Mouse (Mus musculus): Measurements from ENCODE around the gene Rec114. TPM values are rescaled to one million over a fixed set of nuclear protein-coding genes. Genes with fewer than 3 reads are reported as not detected.

Gene Rec114
- polyA plus RNA-seq, 1 experiment from 2014 or later: 3.2 TPM

- 83% methylated on average over 5 of the region's 5 CpGs for WGBS
- peaks cover 34% of the 10 kb centered on the region for H3K36me3 ChIP-seq (ENCODE audit: control insufficient read depth, insufficient read depth, low read length)
- no peaks in the 10 kb centered on the region for H3K27me3 ChIP-seq (replicated peaks; ENCODE audit: control insufficient read depth, insufficient read depth, low read length)
- no peaks in the 10 kb centered on the region for H3K9me3 ChIP-seq (ENCODE audit: control insufficient read depth, low read length)
- DNase-seq (ENCODE audit: low spot score) (no peak), ATAC-seq (ENCODE audit: low read depth) (no peak)
- no peak overlapping the region for H3K4me2 ChIP-seq (ENCODE audit: low read depth, low read length)
- H3K4me1 ChIP-seq (ENCODE audit: control insufficient read depth, insufficient read depth, low read length): no peaks in the 10 kb centered on the region
- no peak overlapping the region for H3K27ac ChIP-seq (replicated peaks; ENCODE audit: low read depth, low read length)
- no peak overlapping the region for H3K9ac ChIP-seq (ENCODE audit: low read depth, low read length)
- H3K4me3 ChIP-seq (ENCODE audit: low read depth, low read length): no peak overlapping the region
Observed at GRCm38 (mm10) chr9:58657735-58658512, 85.8 kb downstream of the Rec114 start.

- 96% methylated on average over 2 of the region's 2 CpGs for WGBS
Observed at GRCm38 (mm10) chr9:58656824-58657223, 86.9 kb downstream of the Rec114 start.

GRCm38 (mm10) chr9:58656396-58656795 is 87.4 kb downstream of the Rec114 start:
- Histone ChIP-seq H3K27ac (replicated peaks; ENCODE audit: low read depth, low read length) (no peak overlapping the region), H3K9ac (ENCODE audit: low read depth, low read length) (no peak overlapping the region), H3K36me3 (ENCODE audit: control insufficient read depth, insufficient read depth, low read length) (peaks cover 28% of the 10 kb centered on the region), H3K4me2 (ENCODE audit: low read depth, low read length) (no peak overlapping the region), H3K27me3 (replicated peaks; ENCODE audit: control insufficient read depth, insufficient read depth, low read length) (no peaks in the 10 kb centered on the region), H3K4me3 (ENCODE audit: low read depth, low read length) (no peak overlapping the region), H3K9me3 (ENCODE audit: control insufficient read depth, low read length) (no peaks in the 10 kb centered on the region), H3K4me1 (ENCODE audit: control insufficient read depth, insufficient read depth, low read length) (no peaks in the 10 kb centered on the region)
- ATAC-seq (ENCODE audit: low read depth) (no peak), DNase-seq (ENCODE audit: low spot score) (no peak)
- 69% methylated on average over 2 of the region's 2 CpGs for WGBS

More at GRCm38 (mm10) chr9:58656824-58657223, 86.9 kb downstream of the Rec114 start:
- ATAC-seq (ENCODE audit: low read depth): no peak
- Histone ChIP-seq H3K9ac (ENCODE audit: low read depth, low read length) (no peak overlapping the region), H3K9me3 (ENCODE audit: control insufficient read depth, low read length) (no peaks in the 10 kb centered on the region), H3K4me1 (ENCODE audit: control insufficient read depth, insufficient read depth, low read length) (no peaks in the 10 kb centered on the region), H3K27me3 (replicated peaks; ENCODE audit: control insufficient read depth, insufficient read depth, low read length) (no peaks in the 10 kb centered on the region), H3K36me3 (ENCODE audit: control insufficient read depth, insufficient read depth, low read length) (peaks cover 26% of the 10 kb centered on the region), H3K27ac (replicated peaks; ENCODE audit: low read depth, low read length) (no peak overlapping the region), H3K4me2 (ENCODE audit: low read depth, low read length) (no peak overlapping the region), H3K4me3 (ENCODE audit: low read depth, low read length) (no peak overlapping the region)
- DNase-seq (ENCODE audit: low spot score): no peak

DNA sequence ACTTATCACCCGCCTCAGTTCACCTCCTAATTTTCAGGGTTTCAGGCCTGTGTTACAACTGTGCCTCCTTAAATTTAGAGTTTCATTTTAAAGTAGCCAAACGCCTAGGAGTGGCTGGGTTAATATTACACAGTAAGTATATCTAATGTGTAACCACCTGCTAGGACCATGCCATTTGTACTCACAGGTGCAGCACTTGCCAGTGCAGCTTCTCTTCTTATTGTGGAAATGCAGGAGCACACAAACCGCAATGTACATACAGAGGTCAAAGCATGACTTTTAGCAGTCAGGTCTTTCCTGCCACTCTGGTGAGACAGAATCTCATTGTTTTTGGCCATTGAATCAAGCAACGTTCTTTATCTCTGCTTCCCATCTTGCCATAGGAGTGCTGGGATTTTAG is 89.3 kb downstream of the Rec114 start:
- DNase-seq (ENCODE audit: low spot score): no peak
- Histone ChIP-seq H3K9ac (ENCODE audit: low read depth, low read length) (no peak overlapping the region), H3K9me3 (ENCODE audit: control insufficient read depth, low read length) (no peaks in the 10 kb centered on the region), H3K27me3 (replicated peaks; ENCODE audit: control insufficient read depth, insufficient read depth, low read length) (no peaks in the 10 kb centered on the region), H3K4me1 (ENCODE audit: control insufficient read depth, insufficient read depth, low read length) (no peaks in the 10 kb centered on the region), H3K4me3 (ENCODE audit: low read depth, low read length) (no peak overlapping the region), H3K4me2 (ENCODE audit: low read depth, low read length) (no peak overlapping the region), H3K36me3 (ENCODE audit: control insufficient read depth, insufficient read depth, low read length) (peaks cover 38% of the 10 kb centered on the region), H3K27ac (replicated peaks; ENCODE audit: low read depth, low read length) (no peak overlapping the region)
- ATAC-seq (ENCODE audit: low read depth): no peak
- WGBS: 78% methylated on average over 4 of the region's 4 CpGs

DNA sequence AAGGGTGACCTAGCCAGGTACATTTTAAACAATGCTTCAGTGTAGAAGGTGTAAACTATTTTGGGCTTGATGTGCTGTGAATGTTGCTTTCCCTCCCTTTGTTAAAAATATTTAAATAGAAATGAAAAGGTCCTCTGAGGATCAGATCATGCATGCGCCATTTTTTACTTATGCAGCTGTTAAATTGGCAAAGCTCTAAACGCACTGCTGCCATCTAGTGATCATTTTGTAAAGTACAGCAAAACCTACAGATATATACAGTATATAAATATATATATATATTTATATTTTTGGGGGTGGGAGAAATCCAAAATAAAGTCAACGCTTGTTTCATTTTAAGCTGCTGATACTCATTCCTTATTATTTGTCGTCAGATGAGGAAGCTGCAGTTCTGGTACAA is 91.8 kb downstream of the Rec114 start:
- H3K9ac ChIP-seq (ENCODE audit: low read depth, low read length): no peak overlapping the region
- no peak overlapping the region for H3K4me3 ChIP-seq (ENCODE audit: low read depth, low read length)
- no peaks in the 10 kb centered on the region for H3K4me1 ChIP-seq (ENCODE audit: control insufficient read depth, insufficient read depth, low read length)
- H3K4me2 ChIP-seq (ENCODE audit: low read depth, low read length): no peak overlapping the region
- H3K9me3 ChIP-seq (ENCODE audit: control insufficient read depth, low read length): no peaks in the 10 kb centered on the region
- peaks cover 21% of the 10 kb centered on the region; the same call in 1 of the 2 replicates for H3K36me3 ChIP-seq (ENCODE audit: control insufficient read depth, insufficient read depth, low read length)
- WGBS: 57% methylated on average over 4 of the region's 4 CpGs
- H3K27ac ChIP-seq (replicated peaks; ENCODE audit: low read depth, low read length): no peak overlapping the region
- ATAC-seq (ENCODE audit: low read depth) (peak; percentile 47; the same call in 1 of the 2 replicates), DNase-seq (ENCODE audit: low spot score) (peak; percentile 89)
- no peaks in the 10 kb centered on the region for H3K27me3 ChIP-seq (replicated peaks; ENCODE audit: control insufficient read depth, insufficient read depth, low read length)

DNA sequence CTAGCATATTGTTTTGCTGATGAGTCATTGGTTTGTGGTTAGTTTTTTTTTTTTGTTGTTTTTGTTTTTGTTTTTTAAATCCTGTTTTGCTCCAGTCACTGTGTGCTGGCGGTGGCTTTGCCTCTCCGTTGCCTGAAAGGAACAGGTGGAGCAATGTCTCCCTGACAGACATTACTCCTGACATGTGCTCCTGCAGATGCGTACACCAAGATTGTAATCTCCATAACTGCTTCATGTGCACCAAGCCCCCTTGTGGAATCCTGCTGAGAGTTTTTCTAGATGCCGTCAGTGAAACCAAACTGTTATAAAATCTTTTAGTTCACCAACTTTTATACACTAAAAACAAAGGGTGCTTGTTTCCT is 94.5 kb downstream of the Rec114 start:
- Histone ChIP-seq H3K4me1 (ENCODE audit: control insufficient read depth, insufficient read depth, low read length) (no peaks in the 10 kb centered on the region), H3K4me2 (ENCODE audit: low read depth, low read length) (no peak overlapping the region), H3K36me3 (ENCODE audit: control insufficient read depth, insufficient read depth, low read length) (peaks cover 30% of the 10 kb centered on the region; the same call in 1 of the 2 replicates), H3K9me3 (ENCODE audit: control insufficient read depth, low read length) (no peaks in the 10 kb centered on the region), H3K27me3 (replicated peaks; ENCODE audit: control insufficient read depth, insufficient read depth, low read length) (no peaks in the 10 kb centered on the region), H3K4me3 (ENCODE audit: low read depth, low read length) (no peak overlapping the region), H3K27ac (replicated peaks; ENCODE audit: low read depth, low read length) (no peak overlapping the region), H3K9ac (ENCODE audit: low read depth, low read length) (no peak overlapping the region)
- DNase-seq (ENCODE audit: low spot score): no peak
- WGBS: 52% methylated on average over 4 of the region's 4 CpGs
- ATAC-seq (ENCODE audit: low read depth): no peak

GRCm38 (mm10) chr9:58648406-58649264 is 95.1 kb downstream of the Rec114 start:
- Histone ChIP-seq H3K4me3 (ENCODE audit: low read depth, low read length) (no peak overlapping the region), H3K9me3 (ENCODE audit: control insufficient read depth, low read length) (no peaks in the 10 kb centered on the region), H3K27me3 (replicated peaks; ENCODE audit: control insufficient read depth, insufficient read depth, low read length) (no peaks in the 10 kb centered on the region), H3K36me3 (ENCODE audit: control insufficient read depth, insufficient read depth, low read length) (peaks cover 36% of the 10 kb centered on the region; the same call in 1 of the 2 replicates), H3K4me2 (ENCODE audit: low read depth, low read length) (no peak overlapping the region), H3K4me1 (ENCODE audit: control insufficient read depth, insufficient read depth, low read length) (no peaks in the 10 kb centered on the region), H3K27ac (replicated peaks; ENCODE audit: low read depth, low read length) (no peak overlapping the region), H3K9ac (ENCODE audit: low read depth, low read length) (no peak overlapping the region)
- ATAC-seq (ENCODE audit: low read depth) (no peak), DNase-seq (ENCODE audit: low spot score) (no peak)
- 71% methylated on average over 6 of the region's 6 CpGs for WGBS

DNA sequence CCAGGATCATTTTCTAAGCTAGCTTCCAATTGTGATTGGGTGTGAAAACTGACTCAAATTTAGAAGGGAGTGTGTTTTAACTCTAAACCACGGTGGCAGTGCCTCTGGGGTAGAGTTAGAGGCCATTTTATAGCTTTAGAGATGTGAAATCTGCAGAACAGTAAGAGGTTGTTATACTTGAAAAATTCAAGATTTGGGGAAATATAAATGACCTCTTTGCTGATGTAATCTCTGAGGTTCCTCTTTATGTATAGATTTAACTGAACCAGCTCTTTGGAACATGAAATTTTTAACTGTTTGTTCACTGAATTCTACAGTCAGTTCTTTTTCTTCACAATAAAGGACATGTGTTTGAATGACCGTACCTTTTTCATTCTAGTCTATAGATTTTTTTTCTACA is 113.3 kb downstream of the Rec114 start:
- Histone ChIP-seq H3K4me2 (ENCODE audit: low read depth, low read length) (no peak overlapping the region), H3K27ac (replicated peaks; ENCODE audit: low read depth, low read length) (no peak overlapping the region), H3K36me3 (ENCODE audit: control insufficient read depth, insufficient read depth, low read length) (peaks cover 36% of the 10 kb centered on the region), H3K9ac (ENCODE audit: low read depth, low read length) (no peak overlapping the region), H3K4me3 (ENCODE audit: low read depth, low read length) (no peak overlapping the region), H3K9me3 (ENCODE audit: control insufficient read depth, low read length) (no peaks in the 10 kb centered on the region), H3K27me3 (replicated peaks; ENCODE audit: control insufficient read depth, insufficient read depth, low read length) (no peaks in the 10 kb centered on the region), H3K4me1 (ENCODE audit: control insufficient read depth, insufficient read depth, low read length) (no peaks in the 10 kb centered on the region)
- WGBS: 76% methylated on average over 2 of the region's 2 CpGs
- no peak for DNase-seq (ENCODE audit: low spot score)
- ATAC-seq (ENCODE audit: low read depth): no peak
